Mouse (Mus musculus) embryonic fibroblast, embryonic 13.5 days (primary cell): Measurements from ENCODE around the gene Zswim3. TPM values are rescaled to one million over a fixed set of nuclear protein-coding genes. Genes with fewer than 3 reads are reported as not detected.
A peak's percentile ranks its signal among the peaks of the same experiment; 100 is the strongest.

ENCODE experiments used
- H3K27ac ChIP-seq: 2 replicates; pipeline ENCODE4 v1.5.1; 2012; ENCODE audit warnings: low read length, control low read depth, inconsistent platforms; ENCODE audit not compliant: insufficient read depth
- H3K4me1 ChIP-seq: 2 replicates; pipeline ENCODE4 v1.6.1; 2011; ENCODE audit warnings: low read length; ENCODE audit not compliant: control insufficient read depth, insufficient read depth
- H3K4me3 ChIP-seq: 2 replicates; pipeline ENCODE4 v1.5.1; 2011; ENCODE audit warnings: mild to moderate bottlenecking, control low read depth, low read length; ENCODE audit not compliant: insufficient read depth
- CTCF ChIP-seq: IDR thresholded peaks from 2 replicates; pipeline ENCODE4 v1.5.1; 2011; ENCODE audit warnings: mild to moderate bottlenecking, control low read depth, low read length, moderate library complexity, borderline replicate concordance; ENCODE audit not compliant: insufficient read depth
- POLR2A ChIP-seq: IDR thresholded peaks from 2 replicates; pipeline ENCODE4 v1.6.1; 2011; ENCODE audit warnings: low read depth, mild to moderate bottlenecking, control low read depth, low read length, moderate library complexity
- polyA plus RNA-seq: library from polyadenylated mRNA; stranded (reverse); fragments of >200 nt; gene quantifications from 2 replicates; pipeline ENCODE4 v1.2.4, GENCODE M21; 2011; ENCODE audit warnings: low read depth; ENCODE audit not compliant: missing spikeins, insufficient read length

Zswim3 gene
- polyA plus RNA-seq = 3.7 and 4.1 TPM in 2 replicates

GRCm38 (mm10) chr2:164804533-164805331 lies at the start of gene Zswim3, which contains the start of gene Acot8:
Zswim3 (plus strand) TSS chr2:164805098.
Acot8 (minus strand) TSS chr2:164804882.
- TF ChIP-seq CTCF = no peak
- TF ChIP-seq POLR2A = peak; percentile 85
- Histone ChIP-seq H3K27ac (peak within 1 kb of the TSS; percentile 57), H3K4me3 (peak within 1 kb of the TSS; percentile 78), H3K4me1 (peaks cover 2% of the 10 kb centered on the region; the same call in 1 of the 2 replicates)

GRCm38 (mm10) chr2:164757841-164758240 lies 47.1 kb upstream of the Zswim3 start:
- TF ChIP-seq CTCF = no peak
- TF ChIP-seq POLR2A = no peak
- no peak overlapping the region for H3K27ac ChIP-seq
- no peak overlapping the region for H3K4me3 ChIP-seq
- no peaks in the 10 kb centered on the region for H3K4me1 ChIP-seq

- TF ChIP-seq CTCF = no peak
- TF ChIP-seq POLR2A = no peak
- no peak overlapping the region for H3K27ac ChIP-seq
- no peaks in the 10 kb centered on the region for H3K4me1 ChIP-seq
These were observed 46.2 kb upstream of the Zswim3 start for GRCm38 (mm10) chr2:164758692-164759091.

GRCm38 (mm10) chr2:164760059-164760833 lies 44.7 kb upstream of the Zswim3 start:
- TF ChIP-seq POLR2A = no peak
- no peak for TF ChIP-seq CTCF
- Histone ChIP-seq H3K27ac (no peak overlapping the region), H3K4me1 (no peaks in the 10 kb centered on the region), H3K4me3 (no peak overlapping the region)

More at GRCm38 (mm10) chr2:164758692-164759091, 46.2 kb upstream of the Zswim3 start:
- H3K4me3 ChIP-seq = no peak overlapping the region

GRCm38 (mm10) chr2:164761502-164761901 lies 43.4 kb upstream of the Zswim3 start:
- no peak overlapping the region for H3K27ac ChIP-seq
- H3K4me1 ChIP-seq = no peaks in the 10 kb centered on the region
- no peak for TF ChIP-seq CTCF
- TF ChIP-seq POLR2A = no peak
- no peak overlapping the region for H3K4me3 ChIP-seq

GRCm38 (mm10) chr2:164761971-164762370 lies 42.9 kb upstream of the Zswim3 start:
- TF ChIP-seq POLR2A (no peak), CTCF (no peak)
- no peaks in the 10 kb centered on the region for H3K4me1 ChIP-seq
- no peak overlapping the region for H3K4me3 ChIP-seq
- H3K27ac ChIP-seq = no peak overlapping the region

GRCm38 (mm10) chr2:164762593-164762992 lies 42.3 kb upstream of the Zswim3 start:
- H3K4me1 ChIP-seq = no peaks in the 10 kb centered on the region
- H3K27ac ChIP-seq = no peak overlapping the region
- no peak overlapping the region for H3K4me3 ChIP-seq
- TF ChIP-seq POLR2A = no peak
- no peak for TF ChIP-seq CTCF

- H3K4me1 ChIP-seq = no peaks in the 10 kb centered on the region
- H3K4me3 ChIP-seq = no peak overlapping the region
- TF ChIP-seq POLR2A = no peak
- no peak for TF ChIP-seq CTCF
- no peak overlapping the region for H3K27ac ChIP-seq
These were observed 39.1 kb upstream of the Zswim3 start for GRCm38 (mm10) chr2:164765841-164766240.

- TF ChIP-seq POLR2A (no peak), CTCF (no peak)
- H3K4me1 ChIP-seq = 0 out of 2 replicates have a peak, but pooled peaks cover 5% of the 10 kb centered on the region
- H3K4me3 ChIP-seq = no peak overlapping the region
- H3K27ac ChIP-seq = no peak overlapping the region
These were observed 36.9 kb upstream of the Zswim3 start for GRCm38 (mm10) chr2:164767812-164768540.
